14 mouse cellular contexts compared by ENCODE assay signal in the genomic region with DNA sequence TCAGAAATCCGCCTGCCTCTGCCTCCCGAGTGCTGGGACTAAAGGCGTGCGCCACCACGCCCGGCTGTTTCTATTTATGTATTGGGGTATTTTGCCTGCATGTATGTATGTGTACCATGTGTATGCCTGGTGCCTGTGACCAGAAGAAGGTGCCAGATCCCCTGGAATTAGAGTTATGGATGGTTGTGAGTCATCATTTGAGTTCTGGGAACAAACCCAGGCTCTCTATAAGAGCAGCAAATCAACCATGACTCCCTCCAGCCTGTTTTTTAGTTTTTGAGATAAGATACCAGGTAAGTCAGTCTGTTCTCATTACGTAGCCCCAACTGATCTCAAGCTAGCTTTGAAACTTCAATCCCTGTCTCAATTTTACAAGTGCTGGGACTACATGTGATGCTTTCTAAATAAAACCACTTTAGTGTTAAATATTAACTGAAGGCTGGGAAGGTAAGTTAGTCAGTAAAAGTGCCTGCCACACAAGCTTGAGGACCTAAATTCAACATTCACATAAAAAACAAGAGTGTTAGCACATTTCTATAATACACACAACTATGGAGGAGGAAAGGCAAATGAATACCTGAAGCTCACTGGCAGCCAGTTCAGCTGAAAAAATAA.
"Had no signal": no experiment of that assay in that cellular context is flagged by ENCODE, and none has a peak within 500 bp of the region (broad histone marks: within the 10 kb centered on the region; RNA-seq: fewer than 3 reads in every experiment).

No protein-coding gene starts in this region.

- H3K36me3 ChIP-seq: kidney, embryonic 15.5 days; limb, embryonic 10.5 days; midbrain, embryonic 12.5 days; stomach, embryonic 15.5 days had no signal

- H3K27ac ChIP-seq: kidney, embryonic 15.5 days; left cerebral cortex, adult 2 months; limb, embryonic 10.5 days; liver, embryonic 14.5 days; macrophage; midbrain, embryonic 12.5 days; stomach, embryonic 15.5 days had no signal

- H3K9ac ChIP-seq: kidney, embryonic 15.5 days; liver, embryonic 14.5 days; midbrain, embryonic 12.5 days; stomach, embryonic 15.5 days had no signal

- H3K4me1 ChIP-seq: kidney, embryonic 15.5 days; limb, embryonic 10.5 days; midbrain, embryonic 12.5 days; stomach, embryonic 15.5 days had no signal

- H3K9me3 ChIP-seq: kidney, embryonic 15.5 days; limb, embryonic 10.5 days; midbrain, embryonic 12.5 days; stomach, embryonic 15.5 days had no signal

- H3K4me2 ChIP-seq: kidney, embryonic 15.5 days; midbrain, embryonic 12.5 days; stomach, embryonic 15.5 days had no signal

- DNase-seq: lung, adult 2 months; lung, postnatal 10 days; right cerebral cortex, postnatal 14 days; thymus, adult 2 months; thymus, postnatal 25 days had no signal

- H3K4me3 ChIP-seq: kidney, embryonic 15.5 days; left cerebral cortex, adult 2 months; limb, embryonic 10.5 days; megakaryocyte, embryonic 14.5 days; midbrain, embryonic 12.5 days; stomach, embryonic 15.5 days had no signal

- ATAC-seq: intestine, embryonic 16.5 days had no signal

- H3K27me3 ChIP-seq: kidney, embryonic 15.5 days; megakaryocyte, embryonic 14.5 days; midbrain, embryonic 12.5 days; stomach, embryonic 15.5 days had no signal
